Mouse (Mus musculus): ENCODE data around the gene Hspa12a.

The Hspa12a gene

DNA sequence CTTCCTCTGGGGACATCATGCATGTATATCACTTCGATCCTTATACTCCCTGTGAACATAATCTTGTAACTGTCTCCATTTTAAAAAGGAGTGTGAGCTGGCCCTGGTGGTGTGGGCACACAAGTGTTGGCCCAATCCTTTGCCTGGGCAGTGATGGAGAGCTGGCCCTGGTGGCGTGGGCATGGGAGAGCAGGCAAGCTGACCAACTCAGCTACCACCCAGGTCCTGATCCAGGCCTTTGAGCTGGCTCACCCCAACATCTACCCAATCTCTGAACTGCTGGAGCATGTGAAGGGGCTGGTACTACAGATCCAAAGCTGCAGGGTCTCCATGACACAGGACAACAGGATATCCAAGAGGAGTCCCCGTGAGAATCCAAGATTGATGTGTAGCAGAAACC, 120.2 kb downstream of the Hspa12a start:
- DNase-seq (ENCODE audit: low spot score) = no peak

DNA sequence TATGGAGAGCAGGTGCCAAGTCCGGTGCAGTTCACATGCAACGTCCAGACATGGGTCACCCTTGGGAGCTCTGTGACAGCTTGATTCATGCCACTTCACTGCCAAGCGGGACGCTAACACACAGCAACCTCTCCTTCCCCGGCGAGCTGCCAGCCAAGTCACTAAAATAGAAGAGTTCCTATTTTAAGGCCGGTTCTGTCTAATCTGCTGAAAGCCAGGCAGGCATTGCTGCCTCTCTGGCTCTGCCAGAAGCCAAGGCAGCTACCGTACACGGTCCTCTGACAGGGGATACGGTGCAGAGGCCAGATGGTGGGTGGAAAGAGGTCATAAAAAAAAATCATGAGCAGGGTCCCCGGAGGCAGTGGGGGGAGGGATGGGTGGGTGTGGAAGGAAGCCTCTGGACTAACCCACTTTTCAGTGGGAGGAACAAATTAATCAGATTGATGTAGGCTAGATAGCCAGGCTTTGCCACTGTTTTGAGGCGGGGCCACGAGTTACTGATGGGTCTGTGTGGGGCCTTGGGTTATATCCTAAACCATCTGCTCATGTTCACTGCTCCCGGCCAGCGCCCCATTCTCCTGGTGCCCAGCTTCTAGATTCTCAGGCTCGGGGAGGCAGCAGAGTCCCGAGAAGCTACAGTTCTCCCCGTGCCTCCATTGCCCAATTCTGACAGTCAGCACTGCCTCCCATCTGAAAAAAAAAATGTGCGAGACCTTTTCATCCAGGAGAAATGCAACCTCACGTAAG, 120.8 kb downstream of the Hspa12a start:
- no peak for DNase-seq (ENCODE audit: low spot score)

GRCm38 (mm10) chr19:58818571-58819415, 124.7 kb downstream of the Hspa12a start:
- DNase-seq (ENCODE audit: low spot score) = no peak

- DNase-seq (ENCODE audit: low spot score) = no peak
Measured at GRCm38 (mm10) chr19:58817398-58817797, 126.1 kb downstream of the Hspa12a start.

- no peak for DNase-seq (ENCODE audit: low spot score)
Measured at GRCm38 (mm10) chr19:58816453-58817041, 126.9 kb downstream of the Hspa12a start.

GRCm38 (mm10) chr19:58815179-58815922, 128.1 kb downstream of the Hspa12a start:
- no peak for DNase-seq (ENCODE audit: low spot score)

DNA sequence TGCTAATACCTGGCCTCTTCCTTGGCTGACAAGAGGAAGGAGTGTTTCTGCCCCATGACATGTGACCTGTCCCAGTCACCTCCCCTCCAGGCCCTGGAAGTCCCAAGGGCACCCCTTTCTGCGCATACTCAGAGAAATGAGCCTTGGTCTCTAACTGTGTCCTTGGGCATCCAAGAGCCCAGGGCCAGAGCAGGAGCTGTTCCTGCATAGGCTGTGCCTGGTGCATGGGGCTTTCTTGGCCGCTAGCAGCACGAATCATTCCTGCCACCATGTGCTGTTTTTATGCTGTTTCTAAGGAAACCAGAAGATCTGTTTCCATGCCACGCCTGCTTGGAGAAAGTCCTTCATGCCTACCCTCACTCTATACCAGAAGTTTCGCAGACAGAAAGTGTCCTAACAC, 132.9 kb downstream of the Hspa12a start:
- peak; percentile 64 for DNase-seq (ENCODE audit: low spot score)

DNA sequence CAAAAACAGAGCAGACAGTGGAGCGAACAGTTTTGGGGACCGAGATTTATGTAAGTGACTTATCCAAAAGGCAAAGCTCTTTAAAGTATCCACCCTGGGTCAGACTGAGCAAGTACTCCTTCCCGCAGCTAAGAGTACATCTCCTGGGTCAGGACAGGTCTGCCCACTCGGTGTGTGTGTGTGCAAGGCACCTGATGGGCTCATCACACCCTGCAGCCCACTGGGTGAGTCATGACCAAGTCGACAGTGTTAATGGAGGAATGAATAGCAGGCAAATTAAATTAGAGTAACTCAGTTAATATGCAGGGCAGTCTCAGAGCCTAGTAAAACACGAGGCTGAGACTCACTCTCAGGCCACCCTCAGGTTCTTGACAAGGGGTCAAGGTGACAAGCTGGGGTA, 134.6 kb downstream of the Hspa12a start:
- no peak for DNase-seq (ENCODE audit: low spot score)

- DNase-seq (ENCODE audit: low spot score) = peak; percentile 37
Measured at GRCm38 (mm10) chr19:58806364-58806763, 137.1 kb downstream of the Hspa12a start.

- no peak for DNase-seq (ENCODE audit: low spot score)
Measured at GRCm38 (mm10) chr19:58805191-58805779, 138.2 kb downstream of the Hspa12a start.

GRCm38 (mm10) chr19:58795114-58795669, 148.3 kb downstream of the Hspa12a start:
- no peak for DNase-seq (ENCODE audit: low spot score)

GRCm38 (mm10) chr19:58794284-58794683, 149.2 kb downstream of the Hspa12a start, which contains the start of gene 1700019N19Rik:
1700019N19Rik (minus strand) TSS chr19:58794461.
- peak; percentile 10 for DNase-seq (ENCODE audit: low spot score)

GRCm38 (mm10) chr19:58789194-58789593, 154.3 kb downstream of the Hspa12a start:
- no peak for DNase-seq (ENCODE audit: low spot score)

- DNase-seq (ENCODE audit: low spot score) = no peak
Measured at GRCm38 (mm10) chr19:58783938-58784337, 159.5 kb downstream of the Hspa12a start.

- DNase-seq (ENCODE audit: low spot score) = no peak
Measured at GRCm38 (mm10) chr19:58781566-58781965, 161.9 kb downstream of the Hspa12a start.

- no peak for DNase-seq (ENCODE audit: low spot score)
Measured at GRCm38 (mm10) chr19:58776461-58776860, 167.0 kb downstream of the Hspa12a start.

- DNase-seq (ENCODE audit: low spot score) = no peak
Measured at GRCm38 (mm10) chr19:58767329-58767728, 176.1 kb downstream of the Hspa12a start.

DNA sequence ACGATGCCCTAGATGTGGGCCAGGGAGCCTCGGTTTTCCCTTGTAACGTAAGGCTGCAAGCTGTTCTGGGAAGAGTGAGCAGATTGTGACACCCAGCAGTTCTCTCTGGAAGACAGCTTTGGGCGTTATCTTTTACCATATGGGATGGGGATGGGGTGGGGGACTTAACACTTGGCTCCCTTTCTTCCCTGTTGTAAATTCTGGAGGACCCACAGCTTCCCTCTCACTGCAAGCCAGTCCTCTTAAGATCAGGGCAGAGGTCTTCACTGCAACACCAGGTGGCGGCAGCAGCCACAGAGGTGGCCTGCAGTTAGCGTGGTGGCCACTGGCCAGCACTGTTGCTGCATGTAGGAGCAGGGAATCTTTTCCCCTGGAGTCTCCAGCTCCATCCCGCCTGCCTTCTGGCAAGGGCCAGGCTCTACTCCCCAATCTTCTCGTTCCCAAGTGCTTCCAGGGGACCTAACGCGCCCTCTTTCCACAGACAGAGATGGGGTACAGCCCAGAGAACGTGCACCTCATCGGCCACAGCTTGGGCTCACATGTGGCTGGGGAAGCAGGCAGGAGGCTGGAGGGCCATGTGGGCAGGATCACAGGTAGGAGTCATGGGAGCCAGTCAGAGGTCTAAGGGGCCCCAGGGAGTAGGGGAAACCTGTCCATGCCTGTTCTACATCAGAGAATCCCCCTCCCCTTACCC, 180.5 kb downstream of the Hspa12a start:
- peak; percentile 35 for DNase-seq (ENCODE audit: low spot score)

DNA sequence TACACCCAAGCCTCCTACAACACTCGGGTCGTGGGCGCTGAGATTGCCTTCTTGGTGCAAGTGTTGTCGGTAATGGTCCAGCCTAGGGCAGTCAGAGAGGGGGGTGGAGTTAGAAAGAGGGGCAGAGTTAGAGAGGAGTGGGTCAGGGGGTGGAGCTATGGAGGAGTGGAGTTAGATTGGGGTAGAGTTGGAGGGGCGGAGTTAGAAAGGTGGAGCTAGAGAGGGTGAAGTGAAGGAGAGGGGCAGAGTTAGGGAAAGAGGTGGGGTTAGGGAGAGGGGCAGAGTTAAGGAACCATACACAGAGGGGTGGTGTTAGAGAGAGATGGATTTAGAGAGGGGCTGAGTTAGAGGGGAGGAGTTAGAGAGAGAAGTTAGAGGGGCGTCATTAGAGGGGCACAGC, 181.1 kb downstream of the Hspa12a start:
- DNase-seq (ENCODE audit: low spot score) = no peak

GRCm38 (mm10) chr19:58759423-58759822, 184.0 kb downstream of the Hspa12a start, which contains the start of gene Pnliprp2:
Pnliprp2 (plus strand) TSS chr19:58759719.
- no peak for DNase-seq (ENCODE audit: low spot score)

DNA sequence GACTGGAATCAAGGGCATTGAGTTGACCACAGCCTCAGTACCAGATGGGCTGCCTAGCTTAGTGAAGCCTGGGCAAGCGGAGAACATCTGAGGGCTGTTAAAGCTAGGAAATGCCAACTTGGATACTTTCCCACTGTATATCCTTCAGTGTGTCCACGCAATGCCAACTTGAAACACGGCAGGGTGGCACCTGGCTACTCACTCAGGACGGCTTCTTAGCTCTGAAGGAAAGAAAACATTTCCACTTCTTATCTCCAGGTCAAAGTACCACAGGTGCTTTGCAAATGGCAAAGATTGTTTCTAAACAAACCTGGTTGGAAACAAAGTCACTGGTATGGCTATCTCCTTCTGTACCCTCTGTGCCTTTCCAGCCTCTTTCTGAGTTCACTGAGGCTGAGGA, 184.6 kb downstream of the Hspa12a start:
- DNase-seq (ENCODE audit: low spot score) = no peak

Measured in ovary, adult 18-20 months (tissue).